Mouse (Mus musculus) thymus, adult 18-20 months (tissue): Measurements from ENCODE around the gene Smpd3.

Experiments used
- DNase-seq, 2 experiments: peaks; one replicate each; pipeline ENCODE4 v3.0.0; 2022; ENCODE audit warnings: mixed read lengths in 2 of 2

Smpd3 gene

GRCm38 (mm10) chr8:106337852-106338521 is at the start of gene Smpd3:
Gene Smpd3 (minus strand): TSS chr8:106337988.
- DNase-seq = peak; percentile 96

- no peak for DNase-seq
Observed at GRCm38 (mm10) chr8:106381026-106381425, 43.2 kb upstream of the Smpd3 start.

GRCm38 (mm10) chr8:106379357-106379756 is 41.6 kb upstream of the Smpd3 start:
- DNase-seq = no peak

- DNase-seq = no peak
Observed at GRCm38 (mm10) chr8:106378501-106379048, 40.8 kb upstream of the Smpd3 start.

- no peak for DNase-seq
Observed at GRCm38 (mm10) chr8:106376862-106377261, 39.1 kb upstream of the Smpd3 start.

- no peak for DNase-seq
Observed at GRCm38 (mm10) chr8:106375957-106376356, 38.2 kb upstream of the Smpd3 start.

GRCm38 (mm10) chr8:106369069-106369468 is 31.3 kb upstream of the Smpd3 start:
- DNase-seq = no peak

- DNase-seq = no peak
Observed at GRCm38 (mm10) chr8:106368501-106368900, 30.7 kb upstream of the Smpd3 start.

- no peak for DNase-seq
Observed at GRCm38 (mm10) chr8:106364837-106365236, 27.0 kb upstream of the Smpd3 start.

- no peak for DNase-seq
Observed at GRCm38 (mm10) chr8:106364278-106364677, 26.5 kb upstream of the Smpd3 start.

- DNase-seq = no peak
Observed at GRCm38 (mm10) chr8:106363321-106363720, 25.5 kb upstream of the Smpd3 start.

- DNase-seq = no peak
Observed at GRCm38 (mm10) chr8:106359650-106360338, 22.0 kb upstream of the Smpd3 start.

GRCm38 (mm10) chr8:106351135-106351534 is 13.3 kb upstream of the Smpd3 start:
- no peak for DNase-seq

GRCm38 (mm10) chr8:106349398-106349797 is 11.6 kb upstream of the Smpd3 start:
- no peak for DNase-seq

GRCm38 (mm10) chr8:106346123-106346522 is 8.3 kb upstream of the Smpd3 start:
- no peak for DNase-seq

GRCm38 (mm10) chr8:106343471-106343870 is 5.7 kb upstream of the Smpd3 start:
- DNase-seq = no peak

GRCm38 (mm10) chr8:106342828-106343227 is 5.0 kb upstream of the Smpd3 start:
- no peak for DNase-seq

GRCm38 (mm10) chr8:106338741-106339209 is 987 bp upstream of the Smpd3 start:
- DNase-seq = no peak

- DNase-seq = peak in 1 of 2 experiments; percentile 5
Observed at GRCm38 (mm10) chr8:106336561-106336960, 1.2 kb downstream of the Smpd3 start.

- DNase-seq = no peak
Observed at GRCm38 (mm10) chr8:106336031-106336430, 1.8 kb downstream of the Smpd3 start.

GRCm38 (mm10) chr8:106335196-106335595 is 2.6 kb downstream of the Smpd3 start:
- no peak for DNase-seq

- DNase-seq = no peak
Observed at GRCm38 (mm10) chr8:106333346-106333745, 4.4 kb downstream of the Smpd3 start.

- DNase-seq = no peak
Observed at GRCm38 (mm10) chr8:106332498-106332897, 5.3 kb downstream of the Smpd3 start.

GRCm38 (mm10) chr8:106326624-106327023 is 11.2 kb downstream of the Smpd3 start:
- DNase-seq = no peak
